In genomic region chr1:86527599-86528486, GRCm38 (mm10) we compare ENCODE assay signal across 8 mouse cellular contexts. TPM values are rescaled to one million over a fixed set of nuclear protein-coding genes. Genes with fewer than 3 reads are reported as not detected.
DNase-seq lines count a peak whose midpoint lies in the region; ATAC-seq lines count a peak whose summit lies in the region.

No protein-coding gene starts in this region.

- peaks cover 40% of the 10 kb centered on the region for H3K4me1 ChIP-seq in hindbrain, embryonic 12.5 days

- H3K4me3 ChIP-seq in hindbrain, embryonic 12.5 days: peak overlapping the region; percentile 93

- DNase-seq in Muller cell, postnatal 12 days (ENCODE audit: inconsistent ontology term): peak; percentile 90
- peak; percentile 97 for DNase-seq in cerebellum, postnatal 14 days
- DNase-seq in frontal cortex, postnatal 14 days (ENCODE audit: low spot score in 2 of 2): peak; percentile 90
- peak; percentile 95 to 97 for DNase-seq in layer of hippocampus, postnatal 14 days (ENCODE audit: low spot score in 2 of 2)
- DNase-seq in lung, postnatal 10 days: peak; percentile 94
- DNase-seq in ovary, postnatal 10 days (ENCODE audit: low spot score): peak; percentile 94
- DNase-seq in thymus, postnatal 10 days (ENCODE audit: low spot score in 2 of 2): peak; percentile 91 to 98

- peak overlapping the region; percentile 69 for H3K4me2 ChIP-seq in hindbrain, embryonic 12.5 days (replicated peaks)

- H3K9me3 ChIP-seq in hindbrain, embryonic 12.5 days (replicated peaks): no peaks in the 10 kb centered on the region

- no peaks in the 10 kb centered on the region for H3K27me3 ChIP-seq in hindbrain, embryonic 12.5 days

- under 1% methylated on average over 89 of the region's 89 CpGs for WGBS in hindbrain, embryonic 12.5 days

- H3K27ac ChIP-seq in hindbrain, embryonic 12.5 days: peak overlapping the region; percentile 100

- no peak for ATAC-seq in hindbrain, embryonic 12.5 days (ENCODE audit: low FRiP score)

- peak overlapping the region; percentile 100 for H3K9ac ChIP-seq in hindbrain, embryonic 12.5 days

- H3K36me3 ChIP-seq in hindbrain, embryonic 12.5 days: peaks cover 19% of the 10 kb centered on the region

RNA-seq across cellular contexts. Expression of gene Ptma, which starts 1.3 kb away (rescaled TPM):
- polyA plus RNA-seq in hindbrain, embryonic 12.5 days (2016; fragmentation: Nextera tagmentation; extraction: Ambion mirVana): 2,735 and 2,863 TPM in 2 replicates
- 100 to 1,000 TPM; 453 to 549 TPM for total RNA-seq in layer of hippocampus, postnatal 14 days (2021)

RNA-seq across cellular contexts. Expression of gene Pde6d, which starts 54.6 kb away (rescaled TPM):
- 93.7 and 100 TPM in 2 replicates for polyA plus RNA-seq in hindbrain, embryonic 12.5 days (2016; fragmentation: Nextera tagmentation; extraction: Ambion mirVana)
- 10 to 100 TPM; 57.8 to 61.8 TPM for total RNA-seq in layer of hippocampus, postnatal 14 days (2021)

RNA-seq across cellular contexts. Expression of gene Cops7b, which starts 54.9 kb away (rescaled TPM):
- 60.2 and 60.6 TPM in 2 replicates for polyA plus RNA-seq in hindbrain, embryonic 12.5 days (2016; fragmentation: Nextera tagmentation; extraction: Ambion mirVana)
- total RNA-seq in layer of hippocampus, postnatal 14 days (2021): 10 to 100 TPM; 22.8 to 24.4 TPM
